Mouse (Mus musculus): ENCODE measurements around the gene Htr1d.

Gene Htr1d

GRCm38 (mm10) chr4:136452286-136452685 is 29.0 kb downstream of the Htr1d start:
- DNase-seq (ENCODE audit: low spot score) = no peak

DNA sequence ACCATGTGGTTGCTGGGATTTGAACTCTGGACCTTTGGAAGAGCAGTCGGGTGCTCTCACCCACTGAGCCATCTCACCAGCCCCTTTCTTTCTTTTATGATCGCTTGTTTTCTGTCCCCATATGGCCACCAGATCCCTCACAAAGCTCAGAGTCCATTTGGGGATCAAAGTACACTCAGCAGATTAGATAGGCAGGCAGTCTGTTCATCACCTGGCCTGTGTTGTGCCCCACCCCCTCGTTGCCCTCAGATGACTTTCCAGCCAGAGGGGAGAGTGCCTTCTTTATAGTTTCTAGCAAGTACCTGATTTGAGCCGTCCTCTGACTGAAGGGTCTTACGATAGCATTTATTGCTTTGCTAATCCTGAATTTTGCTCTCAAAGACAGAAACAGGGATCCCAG is 29.5 kb downstream of the Htr1d start:
- DNase-seq (ENCODE audit: low spot score) = no peak

GRCm38 (mm10) chr4:136454850-136455260 is 31.5 kb downstream of the Htr1d start:
- peak; percentile 84 for DNase-seq (ENCODE audit: low spot score)

GRCm38 (mm10) chr4:136456516-136457218 is 33.3 kb downstream of the Htr1d start:
- no peak for DNase-seq (ENCODE audit: low spot score)

- no peak for DNase-seq (ENCODE audit: low spot score)
Observed at GRCm38 (mm10) chr4:136458276-136458675, 35.0 kb downstream of the Htr1d start.

DNA sequence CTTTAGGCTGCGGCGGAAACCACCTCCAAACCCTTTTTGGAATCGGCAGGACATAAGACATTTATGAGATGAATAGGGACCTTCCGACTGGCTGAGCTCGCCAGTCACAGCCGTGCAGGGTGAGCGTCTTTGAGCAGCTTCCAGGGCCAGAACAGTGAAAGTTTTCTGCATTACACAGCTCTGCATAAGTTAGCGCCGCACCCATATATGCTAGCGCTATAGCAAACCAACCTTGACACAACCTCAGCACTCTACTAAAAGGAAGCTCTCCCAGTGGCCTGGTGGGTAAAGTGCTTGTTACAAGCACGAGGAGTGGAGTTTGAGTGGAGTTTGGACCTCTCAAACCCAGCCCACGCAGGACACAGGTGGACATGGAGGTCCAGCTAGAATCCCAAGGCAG is 35.9 kb downstream of the Htr1d start:
- DNase-seq (ENCODE audit: low spot score) = no peak

- no peak for DNase-seq (ENCODE audit: low spot score)
Observed at GRCm38 (mm10) chr4:136461206-136461605, 37.9 kb downstream of the Htr1d start.

- DNase-seq (ENCODE audit: low spot score) = peak; percentile 26
Observed at GRCm38 (mm10) chr4:136461761-136462085, 38.4 kb downstream of the Htr1d start.

- peak; percentile 76 for DNase-seq (ENCODE audit: low spot score)
Observed at GRCm38 (mm10) chr4:136462086-136462838, 38.9 kb downstream of the Htr1d start, which contains the start of gene 6030445D17Rik. TSS of gene 6030445D17Rik (plus strand) at chr4:136462250.

DNA sequence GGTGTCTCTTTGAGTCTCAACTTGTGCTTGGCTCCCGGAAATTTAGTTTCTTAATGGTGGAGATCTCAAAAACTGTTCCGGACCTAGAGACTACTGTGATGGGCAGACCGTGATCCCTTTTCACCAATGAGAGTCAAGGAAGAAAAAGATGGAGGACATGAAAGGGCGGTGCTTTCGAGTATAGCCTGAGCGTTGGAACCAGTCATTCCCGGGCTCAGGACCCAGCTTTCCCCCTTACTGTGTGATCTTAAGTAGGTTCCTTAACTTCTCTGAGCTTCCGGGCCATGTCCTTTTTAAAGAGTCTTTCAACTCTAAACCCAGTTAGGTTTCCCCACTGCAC is 39.5 kb downstream of the Htr1d start:
- DNase-seq (ENCODE audit: low spot score) = peak; percentile 48

DNA sequence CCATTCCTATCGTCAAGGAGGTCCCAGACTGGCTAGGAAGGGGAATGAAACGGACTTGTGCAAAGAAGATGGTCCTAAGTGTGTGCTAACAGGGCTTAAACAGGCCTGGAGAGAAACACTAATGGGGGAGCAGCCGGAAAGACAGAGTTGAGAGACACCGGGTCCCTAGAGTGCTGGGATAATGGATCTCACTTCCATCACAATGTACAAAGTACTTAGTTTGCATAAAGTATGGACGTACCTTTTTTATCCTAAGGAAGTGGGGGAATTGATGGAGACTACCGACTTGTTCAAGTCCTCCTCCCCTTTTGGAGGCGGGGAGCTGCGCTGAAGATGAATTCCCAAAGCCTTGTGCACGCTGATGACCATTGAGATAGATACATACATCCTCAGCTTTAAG is 40.1 kb downstream of the Htr1d start:
- no peak for DNase-seq (ENCODE audit: low spot score)

- DNase-seq (ENCODE audit: low spot score) = peak; percentile 79
Observed at GRCm38 (mm10) chr4:136466226-136466625, 42.9 kb downstream of the Htr1d start.

DNA sequence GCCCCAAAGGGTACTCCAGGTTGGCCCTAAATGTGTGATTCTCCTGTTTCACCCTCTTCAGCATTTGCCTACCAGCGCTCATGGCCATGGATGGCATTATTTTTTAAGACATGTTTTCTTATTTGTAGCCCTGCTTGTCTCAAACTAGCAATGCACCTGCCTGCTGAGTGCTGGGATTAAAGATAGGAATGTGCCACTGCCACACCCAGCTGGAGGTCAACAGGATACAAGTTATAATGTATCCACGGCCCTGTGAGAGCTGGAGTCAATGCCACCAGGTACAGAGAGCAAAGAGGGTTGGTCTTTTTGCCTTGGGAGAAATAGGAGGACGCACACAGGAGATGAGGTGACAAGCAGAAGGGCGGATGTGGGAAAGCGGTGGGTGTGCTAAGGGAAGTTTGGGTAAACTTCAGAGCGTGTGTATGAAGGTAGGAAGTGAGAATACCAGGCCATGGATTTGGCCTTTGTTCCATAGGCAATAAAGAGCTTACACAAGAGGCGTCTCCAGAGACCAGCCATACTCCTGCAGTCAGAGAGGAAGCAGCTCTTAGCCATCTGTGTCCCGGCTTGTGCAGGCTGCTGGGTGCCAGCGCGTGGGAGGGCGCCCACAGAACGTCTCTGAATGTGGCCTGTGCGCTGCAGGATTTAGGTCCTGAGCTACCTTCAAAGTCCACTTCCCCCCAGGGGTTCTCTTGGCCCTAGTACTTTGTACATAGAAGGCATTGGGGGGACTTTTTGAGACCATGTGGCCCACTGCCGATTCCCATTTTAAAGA is 45.4 kb downstream of the Htr1d start:
- no peak for DNase-seq (ENCODE audit: low spot score)

GRCm38 (mm10) chr4:136469371-136469903 is 46.1 kb downstream of the Htr1d start, which contains the start of gene Luzp1:
TSS of gene Luzp1 (plus strand) at chr4:136469761.
- DNase-seq (ENCODE audit: low spot score) = peak; percentile 91

DNA sequence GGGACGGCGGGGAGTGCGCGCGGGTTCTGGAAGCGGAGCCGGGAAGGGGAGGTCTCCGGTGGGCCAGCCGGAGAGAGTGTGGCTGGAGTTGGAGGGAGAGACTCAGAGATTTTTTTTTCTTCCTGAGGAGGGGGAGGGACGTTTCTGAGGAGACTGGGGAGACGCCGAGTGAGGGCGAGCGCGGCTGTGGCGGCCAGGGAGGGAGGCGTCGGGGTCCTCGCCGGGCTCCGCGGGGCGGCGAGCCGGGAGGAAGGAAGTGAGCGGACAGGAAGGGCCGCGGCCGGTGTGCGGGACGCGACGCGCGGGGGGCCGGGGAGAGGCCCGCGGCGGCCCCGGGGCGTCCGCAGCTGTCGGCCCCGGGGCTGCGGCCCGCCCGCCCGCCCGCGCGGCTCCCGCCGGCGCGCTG is 46.6 kb downstream of the Htr1d start:
- peak; percentile 82 for DNase-seq (ENCODE audit: low spot score)

DNA sequence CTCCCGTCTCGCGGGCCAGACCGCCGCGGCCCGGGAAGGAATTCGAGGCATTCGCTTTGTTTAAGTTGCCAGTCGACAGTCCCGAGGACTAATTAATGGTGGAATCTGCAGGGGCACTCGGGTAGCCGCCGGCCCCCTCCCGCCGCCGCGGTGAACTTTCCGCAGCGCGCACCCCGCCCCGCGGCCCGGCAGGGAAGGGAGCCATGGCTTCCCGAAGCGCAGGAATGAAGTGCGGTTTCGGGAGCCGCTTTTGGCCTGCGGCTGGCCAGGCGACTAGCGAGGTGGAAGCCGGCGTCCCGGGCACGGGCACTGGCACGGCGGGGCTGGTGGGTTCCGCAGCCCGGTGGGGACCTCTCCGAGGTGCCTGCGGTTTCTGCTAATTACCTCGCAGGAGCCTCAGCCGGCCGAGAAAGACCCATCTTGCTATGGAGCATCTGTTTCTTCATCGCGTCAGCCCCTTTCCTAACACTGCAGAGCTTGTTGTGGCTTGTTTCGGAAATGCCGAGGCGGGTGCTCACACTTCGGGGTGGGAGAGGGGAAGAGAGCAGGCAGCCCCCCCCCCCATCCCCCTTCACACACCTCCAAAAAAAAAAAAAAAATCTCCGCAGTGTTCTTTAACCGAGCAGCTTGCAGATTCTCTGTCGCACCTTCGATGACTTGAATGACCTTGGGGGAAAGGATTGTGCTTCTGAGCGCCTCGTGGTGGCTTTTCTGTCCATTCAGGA is 47.2 kb downstream of the Htr1d start:
- peak; percentile 69 for DNase-seq (ENCODE audit: low spot score)

- DNase-seq (ENCODE audit: low spot score) = no peak
Observed at GRCm38 (mm10) chr4:136476692-136477091, 53.4 kb downstream of the Htr1d start.

GRCm38 (mm10) chr4:136486549-136486948 is 63.2 kb downstream of the Htr1d start:
- DNase-seq (ENCODE audit: low spot score) = no peak

Measured in MN1 (cell line).